Mouse (Mus musculus) adrenal gland, postnatal 25 days (tissue): ENCODE results near the gene Cryaa. TPM values are rescaled to one million over a fixed set of nuclear protein-coding genes. Genes with fewer than 3 reads are reported as not detected.
A peak's percentile ranks its signal among the peaks of the same experiment; 100 is the strongest.

Source experiments
- DNase-seq: peaks from one replicate; pipeline ENCODE4 v3.0.0; 2021; ENCODE audit warnings: mixed read lengths
- long read RNA-seq: library from polyadenylated mRNA; stranded (forward); transcript quantifications from one replicate; pipeline ENCODE4 v2.0.0, GENCODE M21; 2021
- total RNA-seq: library from RNA; stranded (reverse); gene quantifications from 2 replicates; pipeline ENCODE4 v1.2.3, GENCODE M21; 2021

Gene Cryaa
- total RNA-seq, result not detected in 2 replicates
- long read RNA-seq, result 0 reads

DNA sequence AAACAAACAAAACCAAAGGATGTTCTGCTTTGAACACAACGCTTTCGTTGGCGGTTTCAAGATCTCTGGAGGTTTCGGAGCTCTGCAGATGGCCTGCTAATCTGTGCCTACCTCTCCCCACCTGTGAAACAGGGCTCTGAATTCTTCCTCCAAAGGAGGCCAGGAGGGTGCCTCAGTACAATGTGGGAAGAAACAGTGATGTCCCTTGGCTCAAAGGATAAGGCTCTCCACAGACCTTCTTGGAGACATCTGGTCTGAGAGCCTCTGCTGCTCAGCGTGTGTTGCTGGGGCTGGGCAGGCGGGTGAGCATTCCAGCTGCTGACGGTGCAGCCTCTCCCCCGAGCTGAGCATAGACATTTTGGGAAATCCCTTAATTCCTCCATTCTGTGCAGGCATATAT lies at the start of gene Cryaa:
Cryaa (plus strand) TSS at position 301 of the 400 bp plus-strand sequence.
- DNase-seq, result no peak

DNA sequence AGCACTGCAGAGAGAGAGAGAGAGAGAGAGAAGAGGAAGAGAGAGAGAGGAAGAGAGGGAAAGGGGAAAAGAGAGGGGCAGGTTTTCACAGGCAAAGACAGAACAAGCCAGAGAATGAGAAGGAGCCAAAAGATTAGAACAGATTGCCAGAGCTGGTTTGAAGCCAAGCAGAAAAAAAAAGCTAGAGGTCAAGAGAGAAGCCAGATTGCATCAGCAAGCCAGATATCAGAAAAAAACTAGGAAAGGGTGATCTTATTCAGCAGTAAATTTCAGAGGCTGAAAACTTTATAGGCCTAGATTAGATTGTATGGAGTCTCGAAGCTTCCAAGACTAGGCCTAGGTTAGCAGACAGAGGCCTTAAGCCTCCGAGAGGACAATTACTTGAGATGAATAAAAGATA lies 49.6 kb upstream of the Cryaa start:
- DNase-seq, result no peak

DNA sequence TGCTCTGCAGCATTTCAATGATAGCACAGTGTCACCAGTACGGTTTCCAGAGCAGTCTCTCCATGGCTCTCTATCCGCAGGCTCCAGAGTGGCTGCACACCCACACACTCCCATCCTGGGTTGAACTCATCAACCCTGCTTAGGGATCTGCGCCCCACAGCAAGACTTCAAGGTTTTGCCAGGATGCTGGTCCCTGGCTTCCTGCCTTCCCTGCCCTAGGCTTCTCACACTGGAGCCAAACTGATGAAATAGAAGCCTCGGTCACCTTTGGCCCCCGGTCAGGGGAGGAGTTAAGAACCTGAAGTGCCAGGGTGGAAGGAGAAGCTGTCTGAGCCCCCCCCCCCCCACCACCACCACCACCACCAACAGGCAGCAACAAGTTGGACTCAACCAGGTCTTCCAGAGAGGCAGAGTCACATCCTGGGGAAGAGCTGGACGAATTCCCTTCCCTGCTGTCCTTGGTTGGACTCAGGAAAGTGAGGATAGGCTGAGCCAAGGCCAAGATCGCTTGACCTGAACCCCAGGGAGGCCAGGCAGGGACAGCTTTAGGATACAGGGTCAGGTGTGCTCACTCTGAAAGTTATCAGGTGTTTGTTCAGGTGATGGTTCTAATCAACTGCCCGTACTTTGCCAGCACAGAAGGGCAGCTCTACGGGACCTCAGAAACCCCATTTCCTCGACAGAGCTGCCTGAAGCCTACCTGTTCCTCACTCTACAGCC lies 46.4 kb upstream of the Cryaa start:
- no peak for DNase-seq

DNA sequence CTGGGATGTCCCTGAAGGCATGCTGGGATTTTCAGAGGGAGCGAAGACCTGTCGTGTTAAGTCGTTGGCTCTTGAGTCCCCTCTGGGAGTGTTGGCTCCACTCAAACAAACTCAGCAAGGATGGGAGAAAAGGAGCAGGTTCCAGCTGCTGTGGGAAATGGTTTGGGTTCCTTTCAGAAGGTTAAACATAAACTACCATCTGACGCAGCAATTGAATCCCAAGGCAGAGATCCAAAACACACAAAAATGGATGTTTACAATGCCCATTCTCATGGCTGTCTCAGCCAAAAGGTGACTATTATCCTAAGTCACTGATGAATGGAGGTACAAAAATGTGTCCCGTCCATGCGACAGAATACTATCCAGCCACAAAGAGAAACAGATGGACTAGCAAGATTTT lies 44.6 kb upstream of the Cryaa start:
- DNase-seq, result no peak

DNA sequence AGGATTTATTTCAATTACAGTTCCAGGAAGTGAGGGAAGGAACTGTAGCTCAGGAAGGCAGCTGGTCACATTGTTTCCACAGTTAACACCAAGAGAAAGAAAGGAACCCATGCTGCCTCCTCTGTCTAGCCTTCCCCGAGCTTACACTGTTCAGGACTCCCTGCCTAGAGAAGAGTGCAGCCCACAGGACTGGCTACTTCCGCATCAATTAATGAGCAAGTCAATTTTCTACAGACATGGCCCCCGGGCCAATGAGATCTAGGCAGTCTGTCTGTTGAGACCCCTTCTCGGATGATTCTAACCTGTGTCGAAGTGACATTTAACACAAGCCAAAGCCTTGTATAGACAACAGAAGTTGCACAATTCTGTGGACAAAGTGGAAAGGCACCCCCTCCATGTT lies 42.7 kb upstream of the Cryaa start:
- DNase-seq, result no peak

DNA sequence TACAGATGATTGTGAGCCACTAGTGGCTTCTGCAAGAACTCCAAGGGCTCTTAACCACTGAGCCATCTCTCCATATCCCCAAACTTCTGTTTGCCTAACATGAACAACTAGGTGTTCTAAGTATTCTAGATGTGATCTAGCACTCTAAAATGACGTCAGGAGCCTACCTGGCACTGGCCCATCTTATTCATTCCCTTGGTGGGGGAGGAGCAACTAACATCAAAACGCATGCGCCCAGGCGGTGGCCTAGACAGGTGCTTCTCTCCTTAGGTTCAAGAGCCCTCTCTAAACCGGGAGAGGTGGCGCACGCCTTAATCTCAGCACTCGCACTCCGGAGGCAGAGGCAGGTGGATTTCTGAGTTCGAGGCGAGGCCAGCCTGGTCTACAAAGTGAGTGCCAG lies 41.8 kb upstream of the Cryaa start:
- DNase-seq, result no peak

DNA sequence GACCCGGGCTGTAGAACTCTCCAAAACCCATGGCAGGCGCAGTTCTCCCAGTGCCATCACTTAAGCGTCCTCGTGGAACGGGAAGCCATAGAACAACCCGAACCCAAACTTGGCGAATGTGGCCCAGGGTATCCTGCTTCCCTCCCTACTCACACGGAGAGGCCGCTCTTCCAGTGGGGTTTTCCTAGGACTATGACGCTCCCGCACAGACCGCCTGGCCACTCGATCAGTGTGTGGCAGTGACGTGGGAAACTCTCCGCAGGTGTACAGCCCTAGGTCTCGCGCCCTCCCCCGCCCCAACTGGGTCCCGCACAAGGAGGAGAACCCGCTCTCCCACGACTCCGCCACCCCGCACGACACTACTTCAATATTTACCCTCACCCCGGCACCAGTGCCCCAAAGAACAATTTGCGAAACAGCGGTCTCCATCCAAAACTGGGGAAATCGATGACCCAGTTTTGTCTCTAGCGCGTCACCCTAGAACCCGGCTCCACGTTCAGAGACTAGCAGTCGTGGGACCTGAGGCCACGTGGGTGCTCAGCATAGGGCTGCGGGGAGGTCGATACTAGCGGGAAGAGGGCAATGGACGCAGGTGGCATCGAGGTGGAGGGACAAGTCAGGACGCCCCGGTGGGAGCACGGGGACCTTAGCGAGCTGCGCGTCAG lies 41.2 kb upstream of the Cryaa start:
- no peak for DNase-seq

DNA sequence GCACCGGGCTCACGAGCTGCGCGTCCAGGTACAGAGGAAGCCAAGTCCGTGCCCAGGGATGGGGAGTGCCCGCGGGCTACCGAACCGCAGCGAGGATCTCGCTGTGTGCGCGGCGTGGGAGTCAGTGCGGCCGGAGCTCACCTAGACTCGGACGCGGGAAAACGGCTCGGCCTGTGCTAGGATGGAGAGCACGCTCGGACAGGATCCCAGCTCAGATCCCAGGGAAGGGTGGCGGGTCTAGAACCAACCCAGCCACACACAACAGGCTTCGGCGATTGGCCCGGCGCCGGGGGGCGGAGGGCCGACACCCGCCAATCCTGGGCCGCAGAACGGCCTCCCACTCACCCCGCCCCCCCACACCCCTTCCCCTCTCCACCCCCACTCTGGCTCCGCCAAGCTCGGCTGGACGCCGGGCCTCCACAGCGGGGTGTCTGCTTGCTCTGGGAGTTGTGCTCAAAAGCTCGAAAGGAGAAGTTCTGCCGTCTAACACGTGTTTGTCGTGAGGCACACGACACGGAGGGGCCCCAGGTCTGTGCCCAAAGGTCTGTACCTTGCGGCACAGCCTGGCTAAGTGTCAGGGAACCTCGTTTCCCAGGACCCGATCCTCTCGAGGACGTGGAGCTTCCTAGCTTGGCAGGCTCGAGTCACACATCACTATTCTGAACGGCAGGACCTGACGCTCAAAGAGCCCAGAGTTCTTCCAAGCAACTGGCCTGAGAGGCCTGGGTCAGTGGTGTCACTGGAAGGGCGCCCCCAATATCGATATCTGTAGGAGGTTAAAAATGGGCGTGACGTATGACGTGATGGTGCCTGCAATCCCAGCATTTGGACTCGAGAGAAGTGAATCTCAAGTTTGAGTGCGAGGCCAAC lies 40.4 kb upstream of the Cryaa start, which contains the start of gene Cbs:
Cbs (minus strand) TSS at position 297 of the 870 bp plus-strand sequence.
- DNase-seq, result peak; percentile 87

DNA sequence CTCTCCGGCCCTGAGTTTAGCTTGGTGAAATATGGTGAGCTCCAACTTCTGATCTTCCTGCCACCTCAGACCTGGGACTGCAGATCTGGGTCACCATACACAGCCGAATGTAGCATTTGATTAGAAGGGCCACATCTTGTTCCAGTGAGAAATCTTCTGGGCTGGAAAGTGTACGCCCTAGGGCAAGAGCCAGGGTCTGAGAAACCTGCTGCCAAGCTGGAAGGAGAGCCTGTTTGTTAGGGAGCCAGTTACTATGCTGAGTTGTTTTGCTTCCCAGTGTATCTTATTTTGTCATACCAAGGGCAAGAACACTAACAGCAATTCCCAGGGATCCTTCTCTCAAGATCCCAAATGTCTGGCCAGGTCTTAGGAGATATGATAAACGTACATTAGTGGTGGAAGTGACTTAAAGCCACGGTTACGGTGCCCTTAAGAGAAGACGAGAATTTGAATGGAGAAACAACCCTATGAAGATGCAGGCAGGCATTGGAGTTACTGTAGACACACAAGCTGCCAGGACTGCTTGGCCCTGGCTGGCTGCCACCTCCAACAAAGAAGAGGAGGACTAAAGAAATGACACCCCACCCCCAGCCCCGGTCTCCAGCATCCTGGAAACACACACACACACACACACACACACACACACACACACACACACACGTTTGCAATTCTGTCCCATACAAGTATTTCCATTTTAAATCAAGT lies 39.6 kb upstream of the Cryaa start:
- DNase-seq, result peak; percentile 42

DNA sequence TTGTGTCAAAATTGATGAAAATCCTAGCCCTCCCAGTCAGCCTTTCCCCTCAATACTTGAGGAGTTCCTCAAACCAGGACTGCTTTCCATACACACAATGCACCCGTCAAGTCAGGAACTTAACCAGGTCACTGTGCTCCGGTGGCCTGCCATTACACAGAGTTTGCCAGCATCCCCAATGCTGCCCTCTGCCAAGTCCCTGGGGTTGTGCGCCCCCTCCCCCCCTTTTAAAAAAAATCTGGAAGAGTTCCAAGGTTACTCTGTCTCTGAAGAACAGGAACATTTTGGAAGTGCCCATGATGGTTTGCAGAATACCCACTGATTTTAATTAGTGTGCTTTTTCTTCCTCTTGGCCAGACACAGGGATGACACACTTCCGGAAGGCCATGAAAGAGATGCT lies 38.0 kb upstream of the Cryaa start:
- no peak for DNase-seq

DNA sequence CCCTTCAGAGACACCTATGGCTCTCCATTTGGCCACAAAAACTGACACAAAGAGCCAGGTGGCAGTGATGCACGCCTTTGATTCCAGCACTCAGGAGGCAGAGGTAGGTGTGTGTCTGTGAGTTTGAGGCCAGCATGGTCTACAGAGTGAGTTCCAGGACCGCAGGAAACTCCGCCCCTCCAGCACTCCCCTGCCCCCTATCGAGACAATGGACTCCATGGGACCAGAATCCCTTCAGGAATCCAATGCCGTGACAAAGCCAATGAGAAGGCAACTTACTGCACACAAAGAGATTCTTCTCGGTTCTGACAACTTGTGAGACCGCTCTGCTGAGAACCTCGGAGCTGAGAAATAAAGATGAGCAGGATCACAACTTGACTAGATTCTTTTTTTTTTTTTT lies 35.3 kb upstream of the Cryaa start:
- no peak for DNase-seq

DNA sequence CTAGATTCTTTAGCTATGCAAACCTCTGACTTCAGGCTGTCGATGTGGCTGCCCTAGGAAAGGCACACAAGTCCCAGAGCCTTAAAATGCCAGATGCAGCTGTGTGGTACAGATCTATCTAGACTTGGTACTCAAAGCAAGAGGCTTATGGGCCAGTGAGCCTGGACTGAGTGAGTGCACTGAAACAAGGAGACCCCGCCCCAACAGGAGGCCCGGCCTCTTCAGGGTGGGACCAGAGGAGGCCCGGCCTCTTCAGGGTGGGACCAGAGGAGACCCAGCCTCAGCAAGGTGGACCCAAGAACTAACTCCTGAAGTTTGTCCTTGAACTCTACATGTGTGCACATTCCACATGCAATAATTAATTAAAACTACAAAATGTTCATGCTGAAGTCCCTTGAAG lies 34.7 kb upstream of the Cryaa start:
- DNase-seq, result no peak

DNA sequence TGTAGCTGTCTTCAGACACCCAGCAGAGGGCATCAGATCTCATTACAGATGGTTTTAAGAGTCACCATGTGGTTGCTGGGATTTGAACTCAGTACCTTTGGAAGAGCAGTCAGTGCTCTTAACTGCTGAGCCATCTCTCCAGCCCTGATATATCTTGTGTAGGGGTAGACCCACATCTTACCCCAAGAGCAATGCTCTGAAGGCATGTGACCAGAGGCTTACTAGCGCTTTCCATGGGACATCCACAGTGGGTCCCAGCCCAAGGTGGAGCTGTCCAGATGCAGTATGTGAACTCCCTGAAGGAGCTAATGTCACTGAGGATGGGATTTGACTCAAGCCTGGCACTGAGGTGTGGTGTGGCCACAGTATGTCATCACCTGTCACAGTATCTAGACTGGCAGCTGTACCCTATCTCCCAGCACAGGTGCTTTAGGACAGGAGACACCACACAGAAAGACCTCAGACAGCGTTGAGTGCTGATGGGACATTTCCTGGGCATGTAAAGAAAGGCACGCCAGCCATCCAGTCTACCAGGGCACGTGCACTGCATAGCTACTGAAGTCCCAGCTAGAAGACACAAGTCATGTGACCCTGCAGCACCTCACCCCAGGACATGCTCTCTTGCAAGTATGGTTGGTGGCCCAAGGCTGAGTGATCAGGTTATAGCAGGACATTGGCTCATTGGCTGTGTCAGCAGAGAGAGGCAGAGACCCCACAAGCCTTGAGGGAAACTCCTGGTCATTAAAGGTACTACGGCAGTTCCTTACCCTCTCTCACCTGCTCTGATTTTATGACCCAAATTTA lies 31.2 kb upstream of the Cryaa start:
- DNase-seq, result no peak

DNA sequence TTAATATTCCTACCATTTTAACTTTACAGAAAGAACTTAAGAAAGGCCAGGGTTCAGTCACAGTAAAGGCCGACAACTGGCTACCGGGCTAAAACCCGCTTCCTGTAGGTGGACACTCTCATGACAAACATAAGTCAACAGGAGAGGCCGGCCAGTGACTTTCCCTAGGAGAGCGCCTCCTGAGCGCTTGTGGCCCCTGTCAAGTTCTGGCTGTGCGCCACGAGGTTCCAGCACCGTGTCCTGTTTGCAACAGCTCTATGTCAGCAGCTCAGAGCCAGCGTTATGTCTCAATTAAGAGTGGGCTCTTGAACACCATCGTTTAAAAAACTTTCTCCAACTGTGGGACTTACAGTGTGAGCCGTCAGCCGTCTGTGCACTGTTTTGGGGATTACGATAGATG lies 25.5 kb upstream of the Cryaa start:
- no peak for DNase-seq

DNA sequence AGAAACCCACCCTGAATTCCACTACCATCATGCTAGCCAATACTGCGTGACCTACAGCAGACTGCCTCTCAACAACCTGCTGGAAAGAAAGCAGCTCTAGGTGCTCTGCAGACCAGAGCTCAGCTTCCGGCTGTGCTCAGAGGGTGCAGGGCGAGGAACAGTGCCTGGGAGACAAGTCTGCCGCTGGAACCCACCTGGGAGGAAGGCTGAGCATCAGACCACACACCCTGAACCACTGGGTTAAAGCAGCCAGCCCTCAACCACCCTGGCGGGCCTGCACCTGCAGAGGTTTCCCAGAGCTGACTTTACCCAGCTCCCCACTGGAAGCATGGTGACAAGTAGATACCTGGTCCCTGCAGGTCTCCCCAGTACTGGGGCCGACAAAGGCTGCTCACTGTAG lies 24.3 kb upstream of the Cryaa start:
- DNase-seq, result no peak

DNA sequence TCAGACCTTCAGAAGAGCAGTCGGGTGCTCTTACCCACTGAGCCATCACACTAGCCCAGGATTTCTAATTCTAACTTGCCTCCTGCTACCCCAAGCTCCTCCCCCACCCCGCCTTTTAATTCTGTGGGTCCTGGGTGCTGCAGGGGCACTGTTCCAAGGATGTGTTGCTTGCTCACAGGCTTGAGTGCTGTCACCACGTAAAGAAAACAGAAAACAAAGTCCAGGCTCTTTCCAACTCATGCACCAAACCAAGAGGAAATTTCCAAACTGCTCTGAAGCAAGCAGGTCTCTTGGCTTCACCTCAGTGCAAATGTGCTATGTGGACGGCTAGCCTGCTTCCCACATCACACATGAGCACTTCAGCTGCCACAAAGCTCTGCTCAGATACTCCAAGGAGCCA lies 22.2 kb upstream of the Cryaa start:
- DNase-seq, result no peak

DNA sequence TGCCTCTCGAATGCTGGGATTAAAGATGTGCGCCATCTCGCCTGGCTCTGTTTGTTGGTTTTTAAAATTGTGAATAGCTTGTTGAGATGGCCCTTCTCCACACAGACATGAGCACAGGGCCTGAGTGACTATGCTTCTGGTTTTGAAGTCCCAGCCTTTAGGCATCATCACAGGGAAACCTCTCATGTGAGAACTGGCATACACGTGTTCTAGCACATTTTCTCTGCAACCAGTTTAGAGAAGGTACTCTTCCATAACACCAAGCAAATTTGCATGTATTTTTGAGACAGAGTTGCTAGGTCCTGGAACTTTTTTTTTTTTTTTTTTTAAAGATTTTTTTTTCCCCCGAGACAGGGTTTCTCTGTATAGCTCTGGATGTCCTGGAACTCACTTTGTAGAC lies 20.9 kb upstream of the Cryaa start:
- DNase-seq, result no peak

DNA sequence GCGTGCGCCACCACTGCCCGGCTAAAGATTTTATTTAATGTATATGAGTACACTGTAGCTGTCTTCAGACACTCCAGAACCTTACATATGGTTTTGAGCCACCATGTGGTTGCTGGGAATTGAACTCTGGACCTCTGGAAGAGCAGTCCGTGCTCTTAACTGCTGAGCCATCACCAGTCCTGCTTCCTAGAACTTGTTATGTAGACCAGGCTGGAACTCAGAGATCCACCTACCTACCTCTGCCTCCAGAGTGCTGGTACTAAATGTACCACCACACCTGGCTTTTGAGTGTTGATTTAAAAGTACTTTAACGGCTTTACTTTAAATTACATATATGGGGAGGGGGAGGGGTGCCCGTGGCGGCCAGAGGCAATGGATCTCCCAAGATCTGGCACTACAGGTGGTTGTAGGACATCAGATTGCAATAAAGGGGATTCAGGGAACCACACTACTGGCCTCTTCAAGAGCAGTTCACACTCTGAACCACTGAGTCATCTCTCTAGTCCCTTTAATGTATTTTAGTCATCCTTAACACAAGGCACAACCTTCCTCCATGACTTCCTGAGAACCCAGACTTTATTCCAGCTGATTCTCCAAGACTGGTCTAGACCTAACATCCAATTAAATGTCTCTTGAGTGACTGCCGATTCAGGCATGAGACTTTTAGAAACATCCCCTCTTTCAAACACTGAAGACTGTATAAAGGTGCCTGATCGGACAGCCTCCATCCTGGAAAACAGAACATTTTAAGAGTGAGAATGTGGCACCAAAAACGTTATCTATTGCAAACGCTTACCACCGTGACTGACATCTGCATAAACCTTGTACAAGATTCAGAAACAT lies 20.2 kb upstream of the Cryaa start:
- no peak for DNase-seq

DNA sequence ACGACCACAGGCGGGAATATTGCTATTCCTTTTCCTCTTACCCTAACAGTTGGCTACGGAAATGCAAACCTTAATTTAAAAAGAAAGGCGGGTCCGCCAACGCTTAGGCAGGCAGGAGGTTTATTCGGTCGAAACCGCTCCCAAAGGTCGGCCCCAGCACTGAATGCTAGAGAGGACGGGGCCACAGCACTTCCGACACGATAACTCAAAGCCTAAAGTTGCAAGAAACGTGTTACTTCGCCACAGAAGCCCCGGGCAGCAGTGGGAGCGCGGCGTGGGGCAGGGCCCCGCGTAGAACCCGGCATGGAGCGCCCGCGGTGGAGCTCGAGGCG lies 19.5 kb upstream of the Cryaa start:
- DNase-seq, result no peak

DNA sequence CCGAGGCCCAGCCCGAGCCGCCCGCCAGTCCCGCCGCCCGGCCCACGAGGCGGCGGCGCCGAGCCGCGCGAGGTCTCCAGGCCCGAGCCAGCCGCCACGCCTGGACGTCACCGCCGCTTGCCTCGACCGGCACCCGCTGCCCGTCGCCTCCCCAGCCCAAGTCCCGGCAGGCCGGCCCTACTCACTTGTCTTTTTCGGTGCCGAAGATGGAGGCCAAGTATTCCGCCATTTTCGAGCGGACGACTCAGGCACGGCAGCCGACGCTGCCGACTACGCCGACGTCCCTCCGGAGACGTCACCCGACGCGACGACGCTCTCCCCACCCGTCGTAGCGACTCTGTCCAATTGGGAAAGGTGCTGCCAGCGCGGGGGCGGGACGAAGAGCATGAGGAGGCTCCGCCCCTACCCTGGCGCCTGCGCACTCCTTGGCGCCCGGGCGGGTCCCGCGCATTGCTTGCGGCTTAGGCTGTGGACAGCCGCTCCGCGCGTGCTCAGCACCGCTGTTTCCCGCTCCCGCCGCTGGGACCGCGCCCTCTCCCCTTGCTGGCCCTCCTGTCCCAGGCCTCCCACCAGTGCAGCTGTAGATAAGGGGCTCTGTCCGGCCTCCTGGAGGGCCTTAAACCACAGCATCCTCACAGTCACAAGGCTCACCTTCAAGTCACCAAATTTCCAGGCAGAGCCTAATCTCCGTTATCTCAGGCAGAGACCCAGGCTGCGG lies 19.0 kb upstream of the Cryaa start, which contains the start of gene U2af1:
U2af1 (minus strand) TSS at position 425 of the 718 bp plus-strand sequence.
- DNase-seq, result peak; percentile 98
